Mouse (Mus musculus) MN1 (cell line): ENCODE data around the gene Slc6a17.
A peak's percentile ranks its signal among the peaks of the same experiment; 100 is the strongest.

Experiments
- DNase-seq: peaks from one replicate; pipeline ENCODE4 v3.0.0-alpha.2; 2016; ENCODE audit warnings: low spot score

Slc6a17 gene

GRCm38 (mm10) chr3:107517631-107518108 is at the start of gene Slc6a17:
Gene Slc6a17 (minus strand): TSS chr3:107518018.
- no peak for DNase-seq

- DNase-seq: peak; percentile 36
These were observed 47.5 kb upstream of the Slc6a17 start for GRCm38 (mm10) chr3:107565331-107565730.

- no peak for DNase-seq
These were observed 46.1 kb upstream of the Slc6a17 start for GRCm38 (mm10) chr3:107563880-107564279.

GRCm38 (mm10) chr3:107562591-107562990 is 44.8 kb upstream of the Slc6a17 start:
- DNase-seq: no peak

- no peak for DNase-seq
These were observed 44.3 kb upstream of the Slc6a17 start for GRCm38 (mm10) chr3:107562104-107562503.

- DNase-seq: peak; percentile 83
These were observed 41.4 kb upstream of the Slc6a17 start for GRCm38 (mm10) chr3:107559183-107559582.

- DNase-seq: no peak
These were observed 40.9 kb upstream of the Slc6a17 start for GRCm38 (mm10) chr3:107558740-107559139.

- no peak for DNase-seq
These were observed 37.0 kb upstream of the Slc6a17 start, which contains the start of gene Ubl4b for GRCm38 (mm10) chr3:107554842-107555241. Gene Ubl4b (minus strand): TSS chr3:107555073.

GRCm38 (mm10) chr3:107550409-107551049 is 32.7 kb upstream of the Slc6a17 start:
- DNase-seq: peak; percentile 73

- peak; percentile 80 for DNase-seq
These were observed 29.1 kb upstream of the Slc6a17 start for GRCm38 (mm10) chr3:107546956-107547355.

GRCm38 (mm10) chr3:107545716-107546412 is 28.0 kb upstream of the Slc6a17 start:
- no peak for DNase-seq

- DNase-seq: no peak
These were observed 27.5 kb upstream of the Slc6a17 start for GRCm38 (mm10) chr3:107545278-107545677.

GRCm38 (mm10) chr3:107543158-107544080 is 25.6 kb upstream of the Slc6a17 start:
- no peak for DNase-seq

- DNase-seq: no peak
These were observed 24.8 kb upstream of the Slc6a17 start for GRCm38 (mm10) chr3:107542584-107542983.

GRCm38 (mm10) chr3:107537504-107537889 is 19.7 kb upstream of the Slc6a17 start:
- no peak for DNase-seq

GRCm38 (mm10) chr3:107536810-107537503 is 19.1 kb upstream of the Slc6a17 start:
- DNase-seq: peak; percentile 83

- DNase-seq: no peak
These were observed 17.1 kb upstream of the Slc6a17 start for GRCm38 (mm10) chr3:107534951-107535350.

- no peak for DNase-seq
These were observed 15.7 kb upstream of the Slc6a17 start for GRCm38 (mm10) chr3:107533532-107533931.

- DNase-seq: no peak
These were observed 12.8 kb upstream of the Slc6a17 start for GRCm38 (mm10) chr3:107530581-107530980.

- DNase-seq: no peak
These were observed 11.4 kb upstream of the Slc6a17 start for GRCm38 (mm10) chr3:107529182-107529581.

GRCm38 (mm10) chr3:107528401-107529118 is 10.7 kb upstream of the Slc6a17 start:
- DNase-seq: peak; percentile 47
